Mouse (Mus musculus): ENCODE measurements around the gene Atp5j2. TPM values are rescaled to one million over a fixed set of nuclear protein-coding genes. Genes with fewer than 3 reads are reported as not detected.
"Not testable (repeated sequence)": the region's sequence is repeated elsewhere in the genome, so short reads cannot be mapped to it uniquely, and the experiment has no call there.

Gene Atp5j2
- 460 and 491 TPM in 2 replicates for polyA plus RNA-seq (2016; fragmentation: Nextera tagmentation; extraction: Ambion mirVana)

- Histone ChIP-seq H3K36me3 (peaks cover 54% of the 10 kb centered on the region), H3K4me1 (peaks cover 30% of the 10 kb centered on the region), H3K27ac (peak within 1 kb of the TSS; percentile 76), H3K4me3 (peak within 1 kb of the TSS; percentile 93), H3K9me3 (replicated peaks) (no peaks in the 10 kb centered on the region), H3K9ac (peak within 1 kb of the TSS; percentile 89), H3K27me3 (replicated peaks) (no peaks in the 10 kb centered on the region), H3K4me2 (peak within 1 kb of the TSS; percentile 89)
- no peak for ATAC-seq
- WGBS (ENCODE audit: insufficient replicate concordance): 83% methylated on average over 2 of the region's 2 CpGs
Observed at GRCm38 (mm10) chr5:145191962-145192361, at the start of gene Atp5j2. Gene Atp5j2 (minus strand): TSS chr5:145192062.

DNA sequence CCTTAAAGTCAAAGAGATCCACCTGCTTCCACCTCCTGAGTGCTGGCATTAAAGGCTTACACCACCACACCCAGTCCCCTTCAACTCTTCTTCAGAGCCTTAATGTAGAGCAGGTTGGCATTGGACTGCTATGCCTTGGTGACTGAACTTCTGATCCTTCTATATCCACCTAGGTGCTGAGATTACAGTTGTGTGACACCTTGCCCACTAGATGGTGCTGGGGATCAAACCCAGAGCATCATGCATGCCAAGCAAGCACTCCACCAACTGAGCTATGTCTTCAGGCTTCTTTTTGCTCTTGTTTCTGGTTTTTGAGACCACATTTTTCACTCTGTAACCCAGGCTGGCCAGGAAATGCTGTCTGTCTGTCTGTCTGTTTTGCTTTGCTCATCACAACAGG, 42.8 kb upstream of the Atp5j2 start:
- Histone ChIP-seq H3K4me3 (no peak overlapping the region), H3K27ac (no peak overlapping the region), H3K27me3 (replicated peaks) (no peaks in the 10 kb centered on the region), H3K9ac (no peak overlapping the region), H3K9me3 (replicated peaks) (no peaks in the 10 kb centered on the region), H3K4me1 (peaks cover 22% of the 10 kb centered on the region), H3K36me3 (peaks cover 63% of the 10 kb centered on the region), H3K4me2 (no peak overlapping the region)
- ATAC-seq: no peak

GRCm38 (mm10) chr5:145231893-145232411, 40.1 kb upstream of the Atp5j2 start:
- H3K4me3 ChIP-seq: peak overlapping the region; percentile 100
- H3K27me3 ChIP-seq (replicated peaks): no peaks in the 10 kb centered on the region
- WGBS (ENCODE audit: insufficient replicate concordance): under 1% methylated on average over 43 of the region's 49 CpGs
- ATAC-seq: peak; percentile 64
- peak overlapping the region; percentile 75 for H3K4me2 ChIP-seq
- H3K9me3 ChIP-seq (replicated peaks): no peaks in the 10 kb centered on the region
- H3K36me3 ChIP-seq: peaks cover 39% of the 10 kb centered on the region
- peak overlapping the region; percentile 96 for H3K27ac ChIP-seq
- H3K9ac ChIP-seq: peak overlapping the region; percentile 99
- H3K4me1 ChIP-seq: peaks cover 25% of the 10 kb centered on the region

GRCm38 (mm10) chr5:145231367-145231871, 39.6 kb upstream of the Atp5j2 start, which contains the start of gene Zfp655:
Gene Zfp655 (plus strand): TSS chr5:145231715.
- peaks cover 34% of the 10 kb centered on the region for H3K36me3 ChIP-seq
- peak; percentile 98 for ATAC-seq
- under 1% methylated on average over 42 of the region's 42 CpGs for WGBS (ENCODE audit: insufficient replicate concordance)
- H3K27ac ChIP-seq: peak within 1 kb of the TSS; percentile 96
- H3K9me3 ChIP-seq (replicated peaks): no peaks in the 10 kb centered on the region
- peak within 1 kb of the TSS; percentile 99 for H3K9ac ChIP-seq
- H3K4me2 ChIP-seq: peak within 1 kb of the TSS; percentile 75
- no peaks in the 10 kb centered on the region for H3K27me3 ChIP-seq (replicated peaks)
- peak within 1 kb of the TSS; percentile 100 for H3K4me3 ChIP-seq
- H3K4me1 ChIP-seq: peaks cover 25% of the 10 kb centered on the region

DNA sequence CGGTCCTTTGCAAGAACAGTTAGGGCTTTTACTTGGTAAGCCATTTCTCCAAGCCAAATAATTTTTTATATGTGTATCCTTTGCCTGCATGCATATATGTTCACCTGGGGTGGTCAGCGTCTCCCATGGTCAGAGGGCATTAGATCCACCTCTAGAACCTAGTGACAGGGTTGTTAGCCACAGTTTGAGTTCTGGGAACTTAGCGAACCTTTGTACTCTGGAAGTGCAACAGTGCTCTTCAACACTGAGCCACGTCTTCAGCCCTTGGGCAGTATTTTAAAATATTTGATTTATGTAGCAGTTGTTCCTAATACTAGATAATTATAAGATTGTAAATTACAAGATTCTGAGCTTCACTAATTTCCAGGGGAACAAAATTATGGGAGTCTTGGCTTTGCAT, 38.8 kb upstream of the Atp5j2 start:
- H3K36me3 ChIP-seq: peaks cover 26% of the 10 kb centered on the region
- H3K27ac ChIP-seq: peak overlapping the region; percentile 96; the same call in 1 of the 2 replicates
- peak overlapping the region; percentile 100 for H3K4me3 ChIP-seq
- H3K4me2 ChIP-seq: peak overlapping the region; percentile 75
- H3K9me3 ChIP-seq (replicated peaks): no peaks in the 10 kb centered on the region
- H3K4me1 ChIP-seq: peaks cover 25% of the 10 kb centered on the region
- ATAC-seq: no peak
- H3K9ac ChIP-seq: peak overlapping the region; percentile 99
- H3K27me3 ChIP-seq (replicated peaks): no peaks in the 10 kb centered on the region
- 79% methylated on average over 4 of the region's 4 CpGs for WGBS (ENCODE audit: insufficient replicate concordance)

- not testable (repeated sequence) for H3K9me3 ChIP-seq (replicated peaks); ATAC-seq; H3K4me2 ChIP-seq
Observed at GRCm38 (mm10) chr5:145229283-145229682, 37.4 kb upstream of the Atp5j2 start.

GRCm38 (mm10) chr5:145226453-145226852, 34.6 kb upstream of the Atp5j2 start:
- no peak overlapping the region for H3K27ac ChIP-seq
- H3K27me3 ChIP-seq (replicated peaks): no peaks in the 10 kb centered on the region
- H3K36me3 ChIP-seq: peaks cover 6% of the 10 kb centered on the region
- H3K4me3 ChIP-seq: no peak overlapping the region
- H3K9me3 ChIP-seq (replicated peaks): no peaks in the 10 kb centered on the region
- no peak for ATAC-seq
- H3K4me1 ChIP-seq: peaks cover 15% of the 10 kb centered on the region
- WGBS (ENCODE audit: insufficient replicate concordance): 40% methylated on average over 2 of the region's 2 CpGs
- H3K9ac ChIP-seq: no peak overlapping the region
- no peak overlapping the region for H3K4me2 ChIP-seq

More at GRCm38 (mm10) chr5:145229283-145229682, 37.4 kb upstream of the Atp5j2 start:
- 71% methylated on average over 6 of the region's 6 CpGs for WGBS (ENCODE audit: insufficient replicate concordance)
- Histone ChIP-seq H3K36me3 (peaks cover 13% of the 10 kb centered on the region), H3K4me1 (peaks cover 25% of the 10 kb centered on the region)
- not testable (repeated sequence) for H3K27ac ChIP-seq; H3K9ac ChIP-seq; H3K4me3 ChIP-seq; H3K27me3 ChIP-seq (replicated peaks)

GRCm38 (mm10) chr5:145223395-145223794, 31.5 kb upstream of the Atp5j2 start:
- no peaks in the 10 kb centered on the region for H3K27me3 ChIP-seq (replicated peaks)
- 78% methylated on average over 12 of the region's 12 CpGs for WGBS (ENCODE audit: insufficient replicate concordance)
- peaks cover 6% of the 10 kb centered on the region; the same call in 1 of the 2 replicates for H3K4me1 ChIP-seq
- no peak overlapping the region for H3K4me3 ChIP-seq
- no peaks in the 10 kb centered on the region for H3K9me3 ChIP-seq (replicated peaks)
- no peak overlapping the region for H3K9ac ChIP-seq
- H3K36me3 ChIP-seq: peaks cover 34% of the 10 kb centered on the region
- no peak overlapping the region for H3K27ac ChIP-seq
- no peak overlapping the region for H3K4me2 ChIP-seq
- no peak for ATAC-seq

- Histone ChIP-seq H3K9me3 (replicated peaks) (no peaks in the 10 kb centered on the region), H3K9ac (no peak overlapping the region), H3K27me3 (replicated peaks) (no peaks in the 10 kb centered on the region), H3K4me2 (no peak overlapping the region), H3K4me1 (peaks cover 5% of the 10 kb centered on the region; the same call in 1 of the 2 replicates), H3K36me3 (peaks cover 39% of the 10 kb centered on the region), H3K27ac (no peak overlapping the region), H3K4me3 (no peak overlapping the region)
- WGBS (ENCODE audit: insufficient replicate concordance): 79% methylated on average over 5 of the region's 5 CpGs
- peak; percentile 22 for ATAC-seq
Observed at GRCm38 (mm10) chr5:145222840-145223239, 31.0 kb upstream of the Atp5j2 start.

- no peaks in the 10 kb centered on the region for H3K9me3 ChIP-seq (replicated peaks)
- 85% methylated on average over 8 of the region's 8 CpGs for WGBS (ENCODE audit: insufficient replicate concordance)
- H3K4me3 ChIP-seq: no peak overlapping the region
- no peak overlapping the region for H3K9ac ChIP-seq
- ATAC-seq: no peak
- peaks cover 45% of the 10 kb centered on the region for H3K36me3 ChIP-seq
- no peaks in the 10 kb centered on the region for H3K27me3 ChIP-seq (replicated peaks)
- H3K4me1 ChIP-seq: peaks cover 3% of the 10 kb centered on the region; the same call in 1 of the 2 replicates
- H3K27ac ChIP-seq: no peak overlapping the region
- H3K4me2 ChIP-seq: no peak overlapping the region
Observed at GRCm38 (mm10) chr5:145219981-145220380, 28.1 kb upstream of the Atp5j2 start.

DNA sequence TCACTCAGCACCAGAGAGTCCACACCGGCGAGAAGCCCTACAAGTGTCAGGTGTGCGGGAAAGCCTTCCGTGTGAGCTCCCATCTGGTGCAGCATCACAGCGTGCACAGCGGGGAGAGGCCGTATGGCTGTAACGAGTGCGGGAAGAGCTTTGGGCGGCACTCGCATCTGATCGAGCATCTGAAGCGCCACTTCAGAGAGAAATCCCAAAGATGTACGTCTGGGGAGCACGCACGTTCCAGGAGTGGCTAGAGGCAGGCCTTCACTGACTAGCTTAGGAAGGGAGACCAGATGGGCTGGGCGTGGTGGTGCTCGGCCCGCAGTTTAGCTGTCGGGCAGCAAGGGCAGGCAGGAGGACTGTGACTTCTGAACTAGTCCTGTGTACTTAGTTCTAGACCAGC, 26.8 kb upstream of the Atp5j2 start:
- peaks cover 58% of the 10 kb centered on the region for H3K36me3 ChIP-seq

GRCm38 (mm10) chr5:145218206-145218605, 26.3 kb upstream of the Atp5j2 start:
- H3K9ac ChIP-seq: no peak overlapping the region
- no peak for ATAC-seq
- no peaks in the 10 kb centered on the region for H3K27me3 ChIP-seq (replicated peaks)
- no peaks in the 10 kb centered on the region for H3K9me3 ChIP-seq (replicated peaks)
- H3K4me2 ChIP-seq: no peak overlapping the region
- no peak overlapping the region for H3K27ac ChIP-seq
- H3K36me3 ChIP-seq: peaks cover 62% of the 10 kb centered on the region
- 90% methylated on average over 21 of the region's 21 CpGs for WGBS (ENCODE audit: insufficient replicate concordance)
- H3K4me1 ChIP-seq: peaks cover 3% of the 10 kb centered on the region; the same call in 1 of the 2 replicates
- H3K4me3 ChIP-seq: no peak overlapping the region

More for the DNA sequence above, 26.8 kb upstream of the Atp5j2 start:
- H3K4me1 ChIP-seq: peaks cover 3% of the 10 kb centered on the region; the same call in 1 of the 2 replicates
- no peak overlapping the region for H3K4me3 ChIP-seq
- no peaks in the 10 kb centered on the region for H3K9me3 ChIP-seq (replicated peaks)
- H3K27me3 ChIP-seq (replicated peaks): no peaks in the 10 kb centered on the region
- no peak overlapping the region for H3K4me2 ChIP-seq
- H3K27ac ChIP-seq: no peak overlapping the region
- H3K9ac ChIP-seq: no peak overlapping the region
- WGBS (ENCODE audit: insufficient replicate concordance): 91% methylated on average over 20 of the region's 20 CpGs
- ATAC-seq: no peak

All from liver, embryonic 12.5 days (tissue).